Mouse (Mus musculus) megakaryocyte, embryonic 14.5 days (primary cell): ENCODE data around the gene Arxes2. TPM values are rescaled to one million over a fixed set of nuclear protein-coding genes. Genes with fewer than 3 reads are reported as not detected.
"Not testable (repeated sequence)": the region's sequence is repeated elsewhere in the genome, so short reads cannot be mapped to it uniquely, and the experiment has no call there.

ENCODE experiments used
- H3K27me3 ChIP-seq: replicated peaks from 2 replicates; pipeline ENCODE3; 2012; ENCODE audit warnings: inconsistent platforms
- H3K36me3 ChIP-seq: replicated peaks from 2 replicates; pipeline ENCODE3; 2012; ENCODE audit warnings: low read length, inconsistent platforms, mixed read lengths
- H3K4me1 ChIP-seq: 2 replicates; pipeline ENCODE4 v1.6.1; 2012; ENCODE audit warnings: inconsistent platforms
- H3K4me3 ChIP-seq: replicated peaks from 2 replicates; pipeline ENCODE3; 2012; ENCODE audit warnings: moderate library complexity, mild to moderate bottlenecking, inconsistent platforms
- H3K9me3 ChIP-seq: 2 replicates; pipeline ENCODE4 v1.6.1; 2012; ENCODE audit warnings: inconsistent platforms
- FLI1 ChIP-seq: IDR thresholded peaks from 2 replicates; pipeline ENCODE4 v1.6.1; 2012; ENCODE audit warnings: low read length, inconsistent platforms, mixed read lengths
- GATA1 ChIP-seq: IDR thresholded peaks from 3 replicates; pipeline ENCODE4 v1.6.1; 2012; ENCODE audit warnings: mixed read lengths, low read length, inconsistent platforms, borderline replicate concordance
- polyA plus RNA-seq: library from polyadenylated mRNA; stranded (reverse); fragments of >175 nt; gene quantifications from 2 replicates; pipeline ENCODE4 v1.2.3, GENCODE M21; 2012; ENCODE audit warnings: low replicate concordance; ENCODE audit not compliant: insufficient read depth

Gene Arxes2
- polyA plus RNA-seq, result 3.4 TPM in 1 of 2 replicates, not detected in the other

GRCm38 (mm10) chrX:135993664-135994119 lies at the start of gene Arxes2:
Arxes2 (plus strand) TSS chrX:135993824.
- not testable (repeated sequence) for H3K27me3 ChIP-seq, H3K4me1 ChIP-seq, H3K36me3 ChIP-seq, H3K4me3 ChIP-seq, H3K9me3 ChIP-seq

- TF ChIP-seq GATA1 (no peak), FLI1 (no peak)
- Histone ChIP-seq H3K36me3 (no peaks in the 10 kb centered on the region), H3K4me3 (no peak overlapping the region), H3K4me1 (no peaks in the 10 kb centered on the region), H3K9me3 (peaks cover 8% of the 10 kb centered on the region; the same call in 1 of the 2 replicates), H3K27me3 (no peaks in the 10 kb centered on the region)
These were observed 44.8 kb upstream of the Arxes2 start for GRCm38 (mm10) chrX:135948699-135949437.

- H3K9me3 ChIP-seq, result 0 out of 2 replicates have a peak, but pooled peaks cover 3% of the 10 kb centered on the region
- no peak overlapping the region for H3K4me3 ChIP-seq
- peaks cover 2% of the 10 kb centered on the region for H3K27me3 ChIP-seq
- TF ChIP-seq FLI1 (no peak), GATA1 (no peak)
- H3K36me3 ChIP-seq, result no peaks in the 10 kb centered on the region
- no peaks in the 10 kb centered on the region for H3K4me1 ChIP-seq
These were observed 36.5 kb upstream of the Arxes2 start for GRCm38 (mm10) chrX:135956988-135957690.

GRCm38 (mm10) chrX:135957691-135958081 lies 35.9 kb upstream of the Arxes2 start:
- no peak overlapping the region for H3K4me3 ChIP-seq
- H3K9me3 ChIP-seq, result 0 out of 2 replicates have a peak, but pooled peaks cover 3% of the 10 kb centered on the region
- H3K27me3 ChIP-seq, result peaks cover 2% of the 10 kb centered on the region
- no peaks in the 10 kb centered on the region for H3K36me3 ChIP-seq
- H3K4me1 ChIP-seq, result no peaks in the 10 kb centered on the region
- TF ChIP-seq FLI1 (no peak), GATA1 (no peak)

GRCm38 (mm10) chrX:135958589-135959225 lies 34.9 kb upstream of the Arxes2 start:
- no peaks in the 10 kb centered on the region for H3K4me1 ChIP-seq
- H3K9me3 ChIP-seq, result 0 out of 2 replicates have a peak, but pooled peaks cover 3% of the 10 kb centered on the region
- H3K36me3 ChIP-seq, result no peaks in the 10 kb centered on the region
- no peak for TF ChIP-seq GATA1
- no peak for TF ChIP-seq FLI1
- peaks cover 2% of the 10 kb centered on the region for H3K27me3 ChIP-seq
- H3K4me3 ChIP-seq, result no peak overlapping the region

- Histone ChIP-seq H3K36me3 (no peaks in the 10 kb centered on the region), H3K9me3 (0 out of 2 replicates have a peak, but pooled peaks cover 3% of the 10 kb centered on the region), H3K27me3 (peaks cover 2% of the 10 kb centered on the region), H3K4me3 (no peak overlapping the region), H3K4me1 (no peaks in the 10 kb centered on the region)
- TF ChIP-seq GATA1 (no peak), FLI1 (no peak)
These were observed 34.1 kb upstream of the Arxes2 start for GRCm38 (mm10) chrX:135959536-135959935.

GRCm38 (mm10) chrX:135962342-135962741 lies 31.3 kb upstream of the Arxes2 start:
- TF ChIP-seq GATA1, result no peak
- no peak for TF ChIP-seq FLI1
- no peaks in the 10 kb centered on the region for H3K9me3 ChIP-seq
- H3K36me3 ChIP-seq, result no peaks in the 10 kb centered on the region
- no peak overlapping the region for H3K4me3 ChIP-seq
- H3K4me1 ChIP-seq, result no peaks in the 10 kb centered on the region
- peaks cover 2% of the 10 kb centered on the region for H3K27me3 ChIP-seq

GRCm38 (mm10) chrX:135963130-135963529 lies 30.5 kb upstream of the Arxes2 start:
- Histone ChIP-seq H3K4me1 (no peaks in the 10 kb centered on the region), H3K4me3 (no peak overlapping the region), H3K27me3 (no peaks in the 10 kb centered on the region), H3K9me3 (no peaks in the 10 kb centered on the region), H3K36me3 (no peaks in the 10 kb centered on the region)
- no peak for TF ChIP-seq GATA1
- TF ChIP-seq FLI1, result no peak

- Histone ChIP-seq H3K36me3 (no peaks in the 10 kb centered on the region), H3K4me3 (no peak overlapping the region), H3K9me3 (no peaks in the 10 kb centered on the region), H3K27me3 (no peaks in the 10 kb centered on the region), H3K4me1 (no peaks in the 10 kb centered on the region)
- TF ChIP-seq GATA1, result no peak
- no peak for TF ChIP-seq FLI1
These were observed 30.0 kb upstream of the Arxes2 start for GRCm38 (mm10) chrX:135963629-135964028.
